Mouse (Mus musculus) testis, adult 2 months (tissue): ENCODE results near the gene Stk11ip.

ENCODE experiments used
- CTCF ChIP-seq: fragments of 200-500 bp; IDR thresholded peaks from 2 replicates; pipeline ENCODE4 v1.5.1; 2012; ENCODE audit warnings: low read depth, mild to moderate bottlenecking, inconsistent platforms, low read length, moderate library complexity; ENCODE audit not compliant: control insufficient read depth, insufficient read depth, insufficient replicate concordance
- POLR2A ChIP-seq: fragments of 200-500 bp; IDR thresholded peaks from 2 replicates; pipeline ENCODE4 v1.6.1; 2012; ENCODE audit warnings: low read depth, mild to moderate bottlenecking, inconsistent platforms, low read length, moderate library complexity; ENCODE audit not compliant: control insufficient read depth

DNA sequence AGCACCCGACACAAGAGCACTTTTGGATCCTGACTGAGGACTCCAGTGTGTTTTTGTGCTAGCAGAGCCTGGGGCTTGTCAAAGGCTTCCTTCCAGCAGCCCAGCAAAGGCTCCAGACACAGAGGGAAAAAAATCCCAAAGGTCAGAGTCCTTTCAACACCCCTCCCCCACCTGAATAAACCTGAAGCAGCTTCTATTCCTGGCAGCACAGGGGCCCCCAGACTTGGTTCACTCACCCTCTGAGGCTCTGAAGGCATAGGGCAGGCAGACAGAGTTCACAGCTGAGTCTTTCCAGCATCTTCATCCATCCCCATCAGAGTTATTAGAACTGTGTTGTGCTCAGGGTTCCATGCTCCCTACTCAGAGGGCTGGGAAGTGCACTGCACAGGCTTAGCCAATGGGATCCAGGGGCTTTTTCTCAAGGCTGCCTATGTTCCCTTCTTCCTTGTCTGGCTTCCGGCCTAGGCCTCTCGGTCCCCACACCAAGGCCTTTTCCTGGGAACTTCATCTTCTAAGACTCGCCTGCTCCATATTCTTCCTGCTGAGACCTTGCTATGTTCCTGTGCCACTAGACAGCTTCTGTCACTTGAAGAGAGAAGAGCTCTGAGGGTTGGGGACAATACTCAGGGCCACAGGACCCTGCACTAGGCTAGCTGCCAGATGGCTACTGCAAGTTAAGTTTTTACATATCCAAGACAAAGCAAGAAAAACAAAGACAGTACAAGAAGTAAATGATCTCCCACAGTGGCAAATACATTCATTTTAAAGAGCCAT is 9.7 kb upstream of the Stk11ip start:
- TF ChIP-seq CTCF (no peak), POLR2A (no peak)
